Mouse (Mus musculus) embryonic facial prominence, embryonic 14.5 days (tissue): Measurements from ENCODE around the gene Itpr3. TPM values are rescaled to one million over a fixed set of nuclear protein-coding genes. Genes with fewer than 3 reads are reported as not detected.

Experiments
- ATAC-seq: fragments of 200-750 bp; cut with Nextera tagmentation; 2 replicates; pipeline ENCODE4 v1.8.0; 2017; ENCODE audit warnings: low read depth, moderate number of reproducible peaks, moderate TSS enrichment
- DNase-seq: peaks from one replicate; pipeline ENCODE4 v3.0.0-alpha.2; 2015; ENCODE audit warnings: low spot score
- H3K27ac ChIP-seq: fragments of 300-500 bp; sonication (generic); replicated peaks from 2 replicates; pipeline ENCODE4 v1.5.1; 2014; ENCODE audit warnings: low read depth, mild to moderate bottlenecking, low read length, moderate library complexity
- H3K27me3 ChIP-seq: fragments of 300-500 bp; sonication (generic); replicated peaks from 2 replicates; pipeline ENCODE4 v1.6.1; 2014; ENCODE audit warnings: low read length; ENCODE audit not compliant: control insufficient read depth, insufficient read depth
- H3K36me3 ChIP-seq: fragments of 300-500 bp; sonication (generic); 2 replicates; pipeline ENCODE4 v1.6.1; 2014; ENCODE audit warnings: low read length, mixed read lengths; ENCODE audit not compliant: control insufficient read depth, insufficient read depth
- H3K4me1 ChIP-seq: fragments of 300-500 bp; sonication (generic); 2 replicates; pipeline ENCODE4 v1.6.1; 2014; ENCODE audit warnings: antibody characterized with exemption, low read length; ENCODE audit not compliant: control insufficient read depth, insufficient read depth
- H3K4me2 ChIP-seq: fragments of 300-500 bp; sonication (generic); 2 replicates; pipeline ENCODE4 v1.6.1; 2014; ENCODE audit warnings: low read depth, mild to moderate bottlenecking, low read length, moderate library complexity, mixed read lengths
- H3K4me3 ChIP-seq: fragments of 300-500 bp; sonication (generic); 2 replicates; pipeline ENCODE4 v1.5.1; 2014; ENCODE audit warnings: low read depth, mild to moderate bottlenecking, low read length
- H3K9ac ChIP-seq: fragments of 300-500 bp; sonication (generic); 2 replicates; pipeline ENCODE4 v1.6.1; 2014; ENCODE audit warnings: low read depth, mild to moderate bottlenecking, low read length, moderate library complexity, mixed read lengths
- H3K9me3 ChIP-seq: fragments of 300-500 bp; sonication (generic); 2 replicates; pipeline ENCODE4 v1.6.1; 2016; ENCODE audit warnings: low read length; ENCODE audit not compliant: control insufficient read depth
- WGBS: fragments of 180-500 bp; shearing (Covaris S2); extraction: QIAGEN DNeasy Blood & Tissue Kit; methylation state at CpG from one replicate; pipeline ENCODE4 v1.1.7; 2014; 5-methylcytosine and 5-hydroxymethylcytosine counted together
- polyA plus RNA-seq: library from polyadenylated mRNA; unstranded; fragments of >200 nt; fragmentation: Nextera tagmentation; extraction: Ambion mirVana; gene quantifications from 2 replicates; pipeline ENCODE4 v1.2.1, GENCODE M21; 2014

Gene Itpr3
- polyA plus RNA-seq, 1 experiment from 2014 or later, result 5.0 TPM

DNA sequence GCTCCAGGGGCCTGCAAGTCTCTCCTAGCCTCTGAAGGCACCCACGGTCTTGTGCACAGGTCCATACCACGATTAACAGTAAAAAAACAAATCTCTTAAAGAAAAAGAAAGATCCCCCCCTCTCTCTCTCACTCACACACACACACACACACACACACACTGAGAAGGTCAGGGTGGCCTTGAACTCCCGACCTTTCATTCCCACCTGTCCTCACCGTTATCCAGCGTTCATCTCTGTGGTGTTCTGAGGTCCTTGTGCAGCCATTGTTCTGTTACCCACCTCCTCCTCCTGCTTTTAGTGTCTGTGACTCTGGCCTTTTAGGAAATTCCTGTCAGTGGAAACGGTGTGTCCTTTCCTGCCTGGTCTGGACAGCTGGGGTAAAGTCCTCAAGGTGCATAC, 21.4 kb downstream of the Itpr3 start:
- Histone ChIP-seq H3K9me3 (peaks cover 7% of the 10 kb centered on the region), H3K27ac (no peak overlapping the region), H3K36me3 (no peaks in the 10 kb centered on the region), H3K4me3 (no peak overlapping the region), H3K4me2 (no peak overlapping the region), H3K4me1 (no peaks in the 10 kb centered on the region; the same call in 1 of the 2 replicates), H3K27me3 (no peaks in the 10 kb centered on the region), H3K9ac (no peak overlapping the region)
- no peak for DNase-seq
- no peak for ATAC-seq
- whole genome bisulfite sequencing, result 84% methylated on average over 6 of the region's 6 CpGs

DNA sequence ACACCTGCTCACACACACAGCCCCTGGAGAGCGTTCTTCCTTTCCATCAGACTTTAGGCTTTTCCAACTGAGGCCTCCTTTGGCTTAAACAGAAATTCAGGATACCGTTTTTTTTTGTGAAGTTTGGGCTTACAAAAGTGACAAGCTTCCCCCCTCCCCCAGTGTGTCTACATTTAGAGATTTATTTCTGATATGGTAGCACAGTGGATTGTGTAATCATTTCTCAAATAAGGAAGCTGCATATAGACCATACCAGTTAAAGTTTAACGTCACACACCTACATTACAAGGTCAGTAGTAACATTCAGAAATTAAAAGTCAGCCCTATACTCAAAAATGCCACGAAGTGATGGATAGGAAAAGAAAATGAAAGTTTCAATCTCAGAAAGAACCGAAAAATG, 24.8 kb downstream of the Itpr3 start:
- ATAC-seq, result no peak

DNA sequence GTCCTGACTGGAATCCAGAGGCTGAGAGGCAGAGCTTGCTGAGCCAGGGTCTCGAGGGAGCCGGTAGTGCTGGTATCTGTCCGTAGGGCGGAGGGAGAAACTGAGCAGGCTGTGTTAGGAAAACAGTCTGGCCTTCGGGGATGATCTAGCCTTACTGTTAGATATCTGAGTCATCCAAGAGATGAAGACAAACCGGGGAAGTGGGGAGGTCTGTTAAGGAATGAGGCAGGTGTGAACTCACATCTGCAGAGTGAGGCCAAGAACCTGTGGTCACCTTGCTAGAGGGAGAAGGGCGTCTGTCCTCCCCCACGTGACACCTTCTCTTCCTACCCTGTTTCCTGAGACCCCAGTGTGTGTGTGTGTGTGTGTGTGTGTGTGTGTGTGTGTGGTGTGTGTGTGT, 25.7 kb downstream of the Itpr3 start:
- no peaks in the 10 kb centered on the region for H3K36me3 ChIP-seq
- H3K4me2 ChIP-seq, result no peak overlapping the region
- H3K9ac ChIP-seq, result no peak overlapping the region
- no peak for DNase-seq
- no peak for ATAC-seq
- no peaks in the 10 kb centered on the region for H3K4me1 ChIP-seq
- no peaks in the 10 kb centered on the region for H3K27me3 ChIP-seq
- H3K4me3 ChIP-seq, result no peak overlapping the region
- 39% methylated on average over 8 of the region's 8 CpGs for WGBS
- H3K9me3 ChIP-seq, result peaks cover 3% of the 10 kb centered on the region; the same call in 1 of the 2 replicates
- H3K27ac ChIP-seq, result no peak overlapping the region

More for the DNA sequence above, 24.8 kb downstream of the Itpr3 start:
- Histone ChIP-seq H3K4me3 (no peak overlapping the region), H3K27me3 (no peaks in the 10 kb centered on the region), H3K9me3 (peaks cover 7% of the 10 kb centered on the region), H3K36me3 (no peaks in the 10 kb centered on the region), H3K4me2 (no peak overlapping the region), H3K9ac (no peak overlapping the region), H3K27ac (no peak overlapping the region), H3K4me1 (no peaks in the 10 kb centered on the region)
- no peak for DNase-seq
- WGBS, result 76% methylated on average over 5 of the region's 5 CpGs

DNA sequence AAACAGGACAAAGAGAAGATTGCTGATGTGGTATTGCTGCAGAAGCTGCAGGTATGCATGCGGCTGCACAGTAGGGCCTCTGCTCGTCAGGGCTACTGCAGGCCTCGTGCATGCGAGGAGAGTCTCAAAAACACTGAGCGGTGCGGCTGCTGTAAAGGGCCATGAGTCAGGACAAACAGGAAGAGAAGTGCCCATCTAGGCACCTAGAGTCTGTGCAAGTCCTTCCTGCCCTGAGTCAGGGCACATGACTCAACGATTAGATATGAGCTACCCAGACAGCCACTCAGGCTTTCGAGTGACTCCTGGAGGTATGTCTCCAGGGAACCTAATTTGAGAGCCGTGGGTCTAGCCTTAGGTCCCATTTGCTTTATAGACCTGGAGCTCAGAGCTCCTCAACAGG, 26.5 kb downstream of the Itpr3 start:
- H3K4me1 ChIP-seq, result no peaks in the 10 kb centered on the region
- no peaks in the 10 kb centered on the region for H3K27me3 ChIP-seq
- no peak overlapping the region for H3K4me2 ChIP-seq
- no peaks in the 10 kb centered on the region for H3K36me3 ChIP-seq
- ATAC-seq, result no peak
- H3K9me3 ChIP-seq, result no peaks in the 10 kb centered on the region
- no peak for DNase-seq
- H3K27ac ChIP-seq, result no peak overlapping the region
- 76% methylated on average over 9 of the region's 9 CpGs for WGBS
- no peak overlapping the region for H3K9ac ChIP-seq
- no peak overlapping the region for H3K4me3 ChIP-seq

DNA sequence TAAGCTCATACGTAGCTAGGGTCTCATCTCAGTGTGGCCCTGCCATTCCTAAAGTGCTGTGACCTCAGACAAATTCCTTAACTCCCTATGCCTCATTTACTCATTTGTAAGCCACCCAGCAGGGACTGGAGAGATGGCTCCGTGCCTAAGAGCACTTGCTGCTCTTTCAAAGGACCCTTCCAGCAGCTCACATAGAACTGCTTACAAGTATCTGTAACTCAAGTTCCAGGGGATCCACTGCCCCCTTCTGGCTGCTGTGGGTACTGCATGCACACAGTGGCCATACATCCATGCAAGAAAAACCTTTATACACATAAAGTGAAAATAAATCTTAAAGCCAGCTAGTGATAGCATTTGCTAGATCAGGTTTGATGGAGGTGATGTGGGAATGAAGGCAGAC, 28.6 kb downstream of the Itpr3 start:
- ATAC-seq, result no peak
- Histone ChIP-seq H3K27me3 (no peaks in the 10 kb centered on the region), H3K4me1 (no peaks in the 10 kb centered on the region), H3K4me3 (no peak overlapping the region), H3K4me2 (no peak overlapping the region), H3K27ac (no peak overlapping the region), H3K9ac (no peak overlapping the region), H3K36me3 (no peaks in the 10 kb centered on the region), H3K9me3 (no peaks in the 10 kb centered on the region)
- WGBS, result 71% methylated on average over 2 of the region's 2 CpGs
- DNase-seq, result peak; percentile 29

DNA sequence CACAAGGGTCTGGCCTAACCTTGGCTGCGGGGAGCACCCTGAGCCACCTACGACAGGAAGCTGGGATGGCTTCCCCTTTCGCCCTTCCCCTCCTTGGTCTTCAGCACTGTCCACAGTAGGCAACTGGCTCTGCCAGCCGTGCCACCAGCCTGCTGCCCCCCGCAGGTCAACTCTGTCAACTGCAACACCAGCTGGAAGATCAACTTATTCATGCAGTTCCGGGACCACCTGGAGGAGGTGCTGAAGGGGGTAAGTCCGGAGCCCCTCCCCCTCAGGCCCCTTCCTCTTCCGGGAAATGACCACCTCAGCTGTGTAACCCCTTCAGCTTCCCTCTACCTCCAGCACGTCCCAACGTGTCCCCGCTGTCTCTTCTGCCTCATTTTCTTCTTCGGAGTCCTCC, 30.3 kb downstream of the Itpr3 start:
- ATAC-seq, result no peak
- Histone ChIP-seq H3K4me1 (no peaks in the 10 kb centered on the region), H3K9me3 (no peaks in the 10 kb centered on the region), H3K27ac (no peak overlapping the region), H3K36me3 (0 out of 2 replicates have a peak, but pooled peaks cover 9% of the 10 kb centered on the region), H3K4me3 (no peak overlapping the region), H3K9ac (no peak overlapping the region), H3K27me3 (no peaks in the 10 kb centered on the region), H3K4me2 (no peak overlapping the region)
- WGBS, result 34% methylated on average over 12 of the region's 12 CpGs
- no peak for DNase-seq

DNA sequence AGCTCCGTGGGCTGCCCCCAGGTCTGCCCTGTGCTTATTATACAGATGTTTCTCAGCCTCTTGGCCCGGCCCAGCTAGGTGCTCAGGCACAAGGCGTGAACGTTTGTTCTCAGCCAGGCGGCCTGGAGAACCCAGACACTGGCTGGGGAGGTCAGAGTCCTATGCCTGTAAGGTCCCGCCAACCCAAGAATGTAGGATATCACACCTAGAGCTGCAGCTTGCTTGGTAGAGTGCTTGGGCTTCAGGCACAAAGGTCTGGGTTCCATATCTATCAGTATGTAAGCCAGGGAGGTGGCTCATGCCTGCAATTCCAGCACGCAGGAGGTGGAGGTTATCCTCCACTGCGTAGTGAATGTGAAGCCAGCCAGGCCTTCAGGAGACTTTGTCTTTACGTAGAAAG, 33.0 kb downstream of the Itpr3 start:
- DNase-seq (no peak), ATAC-seq (no peak)
- Histone ChIP-seq H3K27me3 (no peaks in the 10 kb centered on the region), H3K9me3 (no peaks in the 10 kb centered on the region), H3K9ac (no peak overlapping the region), H3K36me3 (0 out of 2 replicates have a peak, but pooled peaks cover 9% of the 10 kb centered on the region), H3K27ac (no peak overlapping the region), H3K4me1 (no peaks in the 10 kb centered on the region), H3K4me3 (no peak overlapping the region), H3K4me2 (no peak overlapping the region)
- WGBS, result 75% methylated on average over 9 of the region's 9 CpGs

DNA sequence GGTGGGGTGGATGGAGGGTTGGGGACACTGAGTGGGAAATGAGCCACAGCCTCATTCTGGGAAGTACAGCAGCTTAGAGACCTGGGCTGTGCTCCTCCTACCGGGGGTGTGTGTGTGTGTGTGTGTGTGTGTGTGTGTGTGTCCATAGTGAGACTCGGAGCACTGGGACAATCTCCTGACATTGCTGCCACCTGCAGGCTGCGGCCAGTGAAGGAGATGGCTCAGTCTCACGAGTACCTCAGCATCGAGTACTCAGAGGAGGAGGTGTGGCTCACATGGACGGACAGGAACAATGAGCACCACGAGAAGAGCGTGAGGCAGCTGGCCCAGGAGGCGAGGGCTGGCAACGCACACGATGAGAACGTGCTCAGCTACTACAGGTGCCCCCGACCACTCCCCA, 38.6 kb downstream of the Itpr3 start:
- H3K36me3 ChIP-seq, result 0 out of 2 replicates have a peak, but pooled peaks cover 9% of the 10 kb centered on the region
- no peaks in the 10 kb centered on the region for H3K4me1 ChIP-seq
- 31% methylated on average over 13 of the region's 13 CpGs for WGBS
- no peak overlapping the region for H3K9ac ChIP-seq
- H3K27me3 ChIP-seq, result no peaks in the 10 kb centered on the region
- H3K27ac ChIP-seq, result no peak overlapping the region
- no peaks in the 10 kb centered on the region for H3K9me3 ChIP-seq
- DNase-seq (peak; percentile 52), ATAC-seq (peak; percentile 50; the same call in 1 of the 2 replicates)
- no peak overlapping the region for H3K4me3 ChIP-seq
- no peak overlapping the region for H3K4me2 ChIP-seq

DNA sequence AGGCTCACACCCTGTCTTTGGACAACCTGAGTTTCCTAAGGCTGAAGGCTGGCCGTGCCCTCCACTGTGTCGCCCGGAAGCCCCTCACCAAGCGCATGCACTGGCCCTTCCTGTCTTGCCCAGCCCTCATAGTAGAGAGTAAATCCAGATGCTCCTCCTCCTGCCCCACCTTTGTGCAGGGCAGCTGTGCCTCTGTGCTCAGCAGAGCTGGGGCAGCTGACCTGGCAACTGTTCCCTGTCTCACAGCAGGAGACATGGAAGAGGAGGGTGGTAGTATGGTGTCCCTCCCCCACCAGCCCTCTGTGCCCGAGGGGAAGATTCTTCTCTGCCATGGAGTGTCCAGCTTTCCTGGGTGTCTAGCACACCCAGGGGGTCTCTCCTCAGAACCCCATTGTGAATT, 44.6 kb downstream of the Itpr3 start:
- no peak for ATAC-seq
- Histone ChIP-seq H3K9ac (0 out of 2 replicates have a peak overlapping the region, but pooled peaks have one; percentile 8), H3K9me3 (no peaks in the 10 kb centered on the region), H3K4me1 (no peaks in the 10 kb centered on the region), H3K4me3 (no peak overlapping the region), H3K27me3 (no peaks in the 10 kb centered on the region), H3K36me3 (no peaks in the 10 kb centered on the region), H3K27ac (no peak overlapping the region), H3K4me2 (no peak overlapping the region)
- WGBS, result 67% methylated on average over 4 of the region's 5 CpGs
- no peak for DNase-seq
